Mouse (Mus musculus): ENCODE results near the gene Mei4.

Gene Mei4

GRCm38 (mm10) chr9:82114865-82115264 lies 251.4 kb downstream of the Mei4 start:
- ATAC-seq (ENCODE audit: insufficient number of reproducible peaks, low FRiP score, low TSS enrichment), result no peak

- no peak for ATAC-seq (ENCODE audit: insufficient number of reproducible peaks, low FRiP score, low TSS enrichment)
Measured at GRCm38 (mm10) chr9:82136119-82136518, 272.6 kb downstream of the Mei4 start.

- no peak for ATAC-seq (ENCODE audit: insufficient number of reproducible peaks, low FRiP score, low TSS enrichment)
Measured at GRCm38 (mm10) chr9:82160143-82160542, 296.7 kb downstream of the Mei4 start.

DNA sequence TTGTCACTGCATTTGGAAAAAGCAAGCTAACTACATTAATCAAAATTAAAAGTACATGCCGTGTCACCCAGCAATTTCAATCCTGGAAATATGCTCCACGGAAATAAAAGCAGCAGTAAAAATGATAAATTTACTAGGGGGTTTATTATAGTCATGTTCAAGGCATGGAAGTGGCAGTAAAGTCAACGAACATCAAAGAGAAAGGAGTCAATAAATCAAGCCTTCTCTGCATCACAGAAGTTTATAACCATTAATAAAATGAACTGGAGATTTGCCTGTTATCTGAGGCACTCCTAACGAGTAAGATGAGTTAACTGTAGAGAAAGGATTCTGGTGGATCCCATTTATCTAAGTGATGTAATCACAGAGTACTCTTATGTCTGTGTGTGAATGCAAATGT lies 298.9 kb downstream of the Mei4 start:
- ATAC-seq (ENCODE audit: insufficient number of reproducible peaks, low FRiP score, low TSS enrichment), result no peak

DNA sequence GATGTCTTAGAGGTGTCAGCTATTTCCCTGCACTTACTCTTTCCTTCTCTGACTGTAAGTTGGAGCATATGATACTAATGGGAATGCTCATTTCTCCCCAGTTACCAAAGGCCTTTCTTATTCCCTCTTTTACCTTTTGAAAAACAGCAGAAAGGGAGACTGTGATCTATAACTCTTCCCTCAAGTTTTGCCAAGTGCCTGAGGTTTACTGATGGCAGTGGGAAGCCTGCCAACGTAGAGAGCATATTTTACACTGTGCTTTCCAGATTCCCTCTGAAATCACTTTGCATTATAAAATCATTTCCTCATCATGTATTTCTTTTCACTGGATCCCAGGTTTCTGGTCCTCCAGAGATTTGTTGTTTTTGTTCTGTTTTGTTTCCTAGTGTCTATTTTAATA lies 354.5 kb downstream of the Mei4 start:
- no peak for ATAC-seq (ENCODE audit: insufficient number of reproducible peaks, low FRiP score, low TSS enrichment)

DNA sequence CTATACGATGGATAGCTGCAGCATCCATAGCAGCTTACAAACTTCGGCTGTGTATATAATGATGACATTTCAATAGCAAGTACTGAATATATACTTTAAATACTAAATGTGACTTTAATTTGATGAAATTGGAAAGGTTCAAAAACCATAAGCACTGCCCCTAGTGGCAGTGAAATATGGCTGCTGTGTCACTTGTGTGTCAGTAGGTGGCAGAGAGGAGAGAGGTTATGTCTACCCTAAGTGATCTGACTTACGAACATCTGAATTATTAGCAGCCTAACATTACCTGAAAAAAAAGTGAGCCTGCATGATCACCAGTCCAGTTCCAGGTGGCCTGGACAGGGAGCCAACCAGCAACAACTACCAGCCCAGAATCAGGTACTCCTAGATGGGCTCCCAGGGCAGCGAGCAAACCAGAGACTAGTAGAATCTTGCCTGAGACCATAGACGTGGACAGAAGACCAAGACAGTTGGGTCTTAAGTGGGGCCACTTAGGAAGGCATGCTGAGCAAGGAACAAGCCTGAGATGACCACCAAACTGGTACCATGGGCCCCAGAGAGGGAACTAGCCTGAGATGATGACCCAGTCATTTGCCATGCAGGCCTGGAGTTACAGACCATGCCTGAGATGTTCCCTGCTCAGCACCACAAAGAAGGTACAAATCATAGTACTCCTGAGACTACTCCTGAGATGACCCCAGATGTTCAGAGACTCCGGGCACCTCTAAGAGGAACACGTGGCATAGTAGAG lies 384.4 kb downstream of the Mei4 start:
- no peak for ATAC-seq (ENCODE audit: insufficient number of reproducible peaks, low FRiP score, low TSS enrichment)
